Mouse (Mus musculus) heart, embryonic 16.5 days (tissue): ENCODE results near the gene Fst. TPM values are rescaled to one million over a fixed set of nuclear protein-coding genes. Genes with fewer than 3 reads are reported as not detected.

Source experiments
- ATAC-seq: fragments of 200-750 bp; cut with Nextera tagmentation; replicated peaks from 2 replicates; pipeline ENCODE4 v1.8.0; 2017; ENCODE audit warnings: moderate number of reproducible peaks; ENCODE audit not compliant: insufficient read depth, low FRiP score; ENCODE audit errors: extremely low read depth
- H3K27ac ChIP-seq: fragments of 300-500 bp; sonication (generic); 2 replicates; pipeline ENCODE4 v1.5.1; 2014; ENCODE audit warnings: mild to moderate bottlenecking, low read length, control low read depth, moderate library complexity
- H3K27me3 ChIP-seq: fragments of 300-500 bp; sonication (generic); 2 replicates; pipeline ENCODE4 v1.6.1; 2014; ENCODE audit warnings: low read length, mixed read lengths; ENCODE audit not compliant: control insufficient read depth, insufficient read depth
- H3K36me3 ChIP-seq: fragments of 300-500 bp; sonication (generic); 2 replicates; pipeline ENCODE4 v1.6.1; 2014; ENCODE audit not compliant: control insufficient read depth, insufficient read depth
- H3K4me1 ChIP-seq: fragments of 300-500 bp; sonication (generic); 2 replicates; pipeline ENCODE4 v1.6.1; 2014; ENCODE audit warnings: low read length, mixed read lengths; ENCODE audit not compliant: control insufficient read depth, insufficient read depth
- H3K4me2 ChIP-seq: fragments of 300-500 bp; sonication (generic); 2 replicates; pipeline ENCODE4 v1.6.1; 2014; ENCODE audit warnings: low read depth, mild to moderate bottlenecking, control low read depth, low read length
- H3K4me3 ChIP-seq: fragments of 300-500 bp; sonication (generic); 2 replicates; pipeline ENCODE4 v1.5.1; 2014; ENCODE audit warnings: mild to moderate bottlenecking, control low read depth, low read length
- H3K9ac ChIP-seq: fragments of 300-500 bp; sonication (generic); 2 replicates; pipeline ENCODE4 v1.6.1; 2014; ENCODE audit warnings: low read length, control low read depth
- H3K9me3 ChIP-seq: fragments of 300-500 bp; sonication (generic); replicated peaks from 2 replicates; pipeline ENCODE4 v1.6.1; 2016; ENCODE audit warnings: low read length; ENCODE audit not compliant: control insufficient read depth
- WGBS: fragments of 180-500 bp; shearing (Covaris S2); extraction: QIAGEN DNeasy Blood & Tissue Kit; methylation state at CpG from one replicate; pipeline ENCODE4 v1.1.7; 2014; 5-methylcytosine and 5-hydroxymethylcytosine counted together
- polyA plus RNA-seq: library from polyadenylated mRNA; unstranded; fragments of >200 nt; fragmentation: Nextera tagmentation; extraction: Ambion mirVana; gene quantifications from 2 replicates; pipeline ENCODE4 v1.2.1, GENCODE M21; 2015

Gene Fst
- polyA plus RNA-seq, 1 experiment from 2014 or later: 2.4 TPM

DNA sequence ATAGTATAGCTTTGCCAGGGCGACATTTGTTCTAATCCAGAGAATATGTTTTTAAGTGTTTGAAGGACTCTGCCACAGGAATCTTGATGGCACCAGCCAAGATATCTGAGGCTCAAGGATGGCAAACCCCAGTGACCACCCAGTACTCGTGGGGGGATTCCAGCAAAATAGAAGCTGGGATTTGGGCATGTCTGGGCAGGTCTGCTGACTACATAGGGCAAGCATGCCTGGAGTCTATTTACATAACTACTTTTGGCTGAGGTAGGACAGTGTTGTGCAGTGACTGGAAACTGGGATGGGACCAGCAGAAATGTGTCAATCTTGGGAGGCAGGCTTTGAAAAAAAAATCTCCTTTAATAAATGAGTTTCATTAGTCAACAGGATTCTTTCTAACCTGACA is 11.5 kb downstream of the Fst start:
- no peaks in the 10 kb centered on the region for H3K36me3 ChIP-seq
- no peaks in the 10 kb centered on the region for H3K27me3 ChIP-seq
- no peak overlapping the region for H3K4me2 ChIP-seq
- H3K9me3 ChIP-seq: peaks cover 7% of the 10 kb centered on the region; the same call in 1 of the 2 replicates
- H3K9ac ChIP-seq: no peak overlapping the region
- H3K27ac ChIP-seq: no peak overlapping the region
- 57% methylated on average over 2 of the region's 2 CpGs for WGBS
- H3K4me3 ChIP-seq: no peak overlapping the region
- no peaks in the 10 kb centered on the region for H3K4me1 ChIP-seq
- no peak for ATAC-seq

DNA sequence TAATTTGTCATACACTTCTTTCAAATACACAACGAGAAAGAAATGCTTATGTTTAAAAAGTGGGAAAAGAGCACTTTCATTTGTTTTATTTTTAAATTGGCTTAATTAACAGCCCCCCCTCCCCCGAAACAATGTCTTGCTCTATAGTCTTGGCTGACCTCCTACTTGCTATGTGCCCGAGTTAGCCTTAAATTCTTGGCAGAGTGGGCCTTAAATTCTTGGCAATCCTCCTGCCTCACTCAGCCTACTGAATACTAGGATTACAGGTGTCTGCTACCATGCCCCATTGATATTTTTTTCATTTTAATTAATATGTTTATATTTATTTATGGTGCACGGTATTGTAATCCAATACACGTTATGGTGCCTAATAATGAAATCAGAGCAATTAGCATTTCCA is 26.3 kb downstream of the Fst start:
- H3K4me2 ChIP-seq: no peak overlapping the region
- ATAC-seq: no peak

DNA sequence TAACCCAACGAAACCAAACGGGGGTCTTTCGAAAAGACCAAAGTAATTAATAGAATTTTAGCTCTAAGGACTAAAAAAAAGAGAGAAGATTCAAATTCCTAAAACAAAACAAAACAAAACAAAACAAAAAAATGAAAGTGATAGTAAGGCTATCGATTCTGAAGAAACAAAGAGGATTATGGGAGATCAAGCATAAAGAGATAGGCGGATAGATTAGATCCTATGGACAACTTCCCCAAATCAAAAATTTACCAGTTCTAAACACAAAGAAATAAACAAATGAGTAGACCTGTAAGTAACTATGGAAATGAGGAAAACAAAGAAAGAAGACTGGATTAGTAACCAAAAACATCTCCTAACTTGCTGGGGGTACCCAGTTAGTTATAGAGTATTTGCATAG is 33.5 kb downstream of the Fst start:
- Histone ChIP-seq H3K4me3 (no peak overlapping the region), H3K4me1 (no peaks in the 10 kb centered on the region), H3K9me3 (no peaks in the 10 kb centered on the region; the same call in 1 of the 2 replicates), H3K27me3 (no peaks in the 10 kb centered on the region), H3K9ac (no peak overlapping the region), H3K4me2 (no peak overlapping the region), H3K36me3 (no peaks in the 10 kb centered on the region), H3K27ac (no peak overlapping the region)
- WGBS: 92% methylated on average over 5 of the region's 5 CpGs
- ATAC-seq: no peak

More for the DNA sequence above, 26.3 kb downstream of the Fst start:
- H3K9ac ChIP-seq: no peak overlapping the region
- H3K9me3 ChIP-seq: no peaks in the 10 kb centered on the region
- no peak overlapping the region for H3K4me3 ChIP-seq
- WGBS: 65% methylated on average over 5 of the region's 5 CpGs
- H3K36me3 ChIP-seq: no peaks in the 10 kb centered on the region
- no peaks in the 10 kb centered on the region for H3K4me1 ChIP-seq
- H3K27ac ChIP-seq: no peak overlapping the region
- no peaks in the 10 kb centered on the region for H3K27me3 ChIP-seq

DNA sequence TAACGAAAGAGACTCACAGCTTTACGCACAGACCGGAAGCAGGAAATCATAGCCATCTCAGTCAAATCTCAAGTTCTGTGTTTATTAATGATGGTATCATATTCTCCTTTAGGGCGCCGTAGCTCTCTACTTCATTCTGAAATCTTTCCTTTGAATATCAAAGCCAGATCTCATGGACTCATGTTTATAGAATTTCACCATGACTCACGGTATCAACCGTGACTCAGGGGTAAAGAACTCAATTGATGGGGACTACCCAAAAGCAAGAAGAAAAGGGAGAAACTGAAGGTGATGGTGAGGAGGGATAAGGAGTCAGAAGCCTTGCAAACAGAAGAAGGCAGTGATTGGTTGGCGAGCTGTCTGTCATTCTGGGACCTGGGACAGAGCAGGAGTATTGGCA is 38.5 kb downstream of the Fst start:
- ATAC-seq: no peak
- no peak overlapping the region for H3K9ac ChIP-seq
- 63% methylated on average over 8 of the region's 8 CpGs for WGBS
- H3K9me3 ChIP-seq: no peaks in the 10 kb centered on the region; the same call in 1 of the 2 replicates
- H3K4me2 ChIP-seq: peak overlapping the region; percentile 21; the same call in 1 of the 2 replicates
- H3K27me3 ChIP-seq: no peaks in the 10 kb centered on the region
- no peaks in the 10 kb centered on the region for H3K36me3 ChIP-seq
- no peaks in the 10 kb centered on the region for H3K4me1 ChIP-seq
- no peak overlapping the region for H3K4me3 ChIP-seq
- no peak overlapping the region for H3K27ac ChIP-seq

GRCm38 (mm10) chr13:114419364-114419763 is 39.4 kb downstream of the Fst start:
- Histone ChIP-seq H3K4me3 (no peak overlapping the region), H3K36me3 (no peaks in the 10 kb centered on the region), H3K4me2 (no peak overlapping the region), H3K9me3 (no peaks in the 10 kb centered on the region; the same call in 1 of the 2 replicates), H3K27me3 (no peaks in the 10 kb centered on the region), H3K4me1 (no peaks in the 10 kb centered on the region), H3K27ac (no peak overlapping the region), H3K9ac (no peak overlapping the region)
- WGBS: 75% methylated on average over 3 of the region's 3 CpGs
- ATAC-seq: no peak

DNA sequence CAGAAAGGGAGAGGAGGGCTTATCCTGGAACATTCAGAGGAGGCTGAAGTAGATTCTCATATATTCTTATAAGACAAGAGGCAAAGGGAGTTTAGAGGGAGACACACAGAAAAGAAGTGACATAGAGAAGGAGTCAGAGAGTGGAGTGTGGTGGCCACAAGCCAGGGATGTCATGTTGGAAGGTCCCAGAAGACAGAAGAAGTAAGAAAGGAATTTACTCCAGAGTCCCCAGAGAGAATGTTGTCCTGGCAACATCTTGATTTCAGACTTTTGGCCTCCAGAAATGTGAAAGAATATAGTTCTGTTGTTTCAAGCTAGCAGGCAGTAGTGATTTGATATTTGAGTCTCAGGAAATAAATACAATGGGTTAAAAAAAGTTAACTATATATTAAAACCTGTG is 46.4 kb downstream of the Fst start:
- no peak for ATAC-seq
- no peaks in the 10 kb centered on the region for H3K9me3 ChIP-seq
- no peak overlapping the region for H3K4me3 ChIP-seq
- no peaks in the 10 kb centered on the region for H3K36me3 ChIP-seq
- H3K27ac ChIP-seq: no peak overlapping the region
- H3K4me2 ChIP-seq: no peak overlapping the region
- H3K27me3 ChIP-seq: no peaks in the 10 kb centered on the region
- no peak overlapping the region for H3K9ac ChIP-seq
- no peaks in the 10 kb centered on the region for H3K4me1 ChIP-seq

DNA sequence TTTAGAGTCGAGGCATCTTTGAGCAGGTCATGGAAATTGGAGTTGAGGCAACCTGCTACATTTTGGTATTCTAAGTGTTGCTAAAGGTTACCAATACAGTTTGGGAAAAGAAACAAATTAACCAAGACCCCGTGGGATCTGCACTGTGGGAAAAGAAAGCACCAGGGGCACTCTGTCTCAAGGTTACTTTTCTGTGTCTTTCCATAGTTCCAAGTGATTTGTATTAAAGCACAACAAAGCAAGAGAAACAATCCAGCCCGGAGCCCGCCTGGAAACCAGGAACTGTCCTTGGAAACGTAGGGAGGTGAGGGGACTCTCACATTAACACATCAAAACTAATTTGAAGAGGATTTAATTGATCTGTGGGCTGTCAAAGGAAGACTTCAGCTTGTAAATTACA is 51.9 kb downstream of the Fst start:
- Histone ChIP-seq H3K9me3 (no peaks in the 10 kb centered on the region), H3K4me1 (no peaks in the 10 kb centered on the region), H3K9ac (no peak overlapping the region), H3K36me3 (no peaks in the 10 kb centered on the region), H3K4me2 (no peak overlapping the region), H3K4me3 (no peak overlapping the region), H3K27ac (no peak overlapping the region), H3K27me3 (no peaks in the 10 kb centered on the region)
- WGBS: 23% methylated on average over 5 of the region's 5 CpGs
- no peak for ATAC-seq

DNA sequence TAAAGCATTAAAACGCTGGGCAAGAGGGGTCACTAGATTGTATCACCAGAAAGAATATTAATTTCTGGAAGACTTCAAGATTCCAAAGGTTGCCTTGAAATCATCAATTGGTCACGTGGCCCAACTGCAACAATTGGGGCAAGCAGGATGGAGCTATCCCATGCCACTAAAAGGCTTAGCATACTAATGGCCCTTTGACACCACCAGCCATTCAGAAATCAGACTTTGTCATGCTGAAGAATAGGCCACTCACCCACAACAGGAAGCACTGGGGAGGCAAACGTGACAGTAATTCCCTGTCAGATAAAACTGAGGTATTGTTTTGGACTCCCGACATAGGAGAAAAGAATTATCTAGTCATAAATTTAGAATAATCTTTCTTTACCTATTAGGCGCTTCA is 52.3 kb downstream of the Fst start:
- ATAC-seq: no peak
- WGBS: 25% methylated on average over 5 of the region's 5 CpGs
- Histone ChIP-seq H3K27me3 (no peaks in the 10 kb centered on the region), H3K9ac (no peak overlapping the region), H3K4me2 (no peak overlapping the region), H3K36me3 (no peaks in the 10 kb centered on the region), H3K9me3 (no peaks in the 10 kb centered on the region), H3K4me1 (no peaks in the 10 kb centered on the region), H3K27ac (no peak overlapping the region), H3K4me3 (no peak overlapping the region)

GRCm38 (mm10) chr13:114405100-114405715 is 53.5 kb downstream of the Fst start:
- ATAC-seq: no peak
- H3K4me3 ChIP-seq: no peak overlapping the region
- H3K9ac ChIP-seq: no peak overlapping the region
- no peaks in the 10 kb centered on the region for H3K9me3 ChIP-seq
- H3K4me1 ChIP-seq: no peaks in the 10 kb centered on the region
- H3K27me3 ChIP-seq: no peaks in the 10 kb centered on the region
- WGBS: 82% methylated on average over 9 of the region's 9 CpGs
- no peak overlapping the region for H3K4me2 ChIP-seq
- no peak overlapping the region for H3K27ac ChIP-seq
- H3K36me3 ChIP-seq: no peaks in the 10 kb centered on the region
